Mouse (Mus musculus) lung, postnatal 14 days (tissue): ENCODE measurements around the gene Cdk17.

ENCODE experiments used
- DNase-seq: peaks from one replicate; pipeline ENCODE4 v3.0.0; 2021

The Cdk17 gene

DNA sequence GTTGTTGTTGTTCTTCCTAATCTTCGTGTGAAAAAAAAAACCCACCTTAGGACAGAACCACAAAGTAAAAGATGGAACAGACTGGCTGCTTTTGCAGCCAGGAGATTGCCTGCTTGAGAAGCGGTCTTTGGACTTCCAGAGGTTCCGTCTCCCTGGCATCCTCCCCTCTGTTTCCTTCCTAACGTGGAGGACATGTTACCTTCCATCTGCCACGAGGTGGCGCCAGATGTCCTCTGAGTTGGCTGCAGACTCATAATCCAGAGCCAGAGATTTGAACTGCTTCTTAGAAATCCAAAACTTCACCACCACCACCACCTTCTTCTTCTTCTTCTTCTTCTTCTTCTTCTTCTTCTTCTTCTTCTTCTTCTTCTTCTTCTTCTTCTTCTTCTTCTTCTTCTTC lies 131.2 kb downstream of the Cdk17 start:
- DNase-seq, result peak; percentile 93

DNA sequence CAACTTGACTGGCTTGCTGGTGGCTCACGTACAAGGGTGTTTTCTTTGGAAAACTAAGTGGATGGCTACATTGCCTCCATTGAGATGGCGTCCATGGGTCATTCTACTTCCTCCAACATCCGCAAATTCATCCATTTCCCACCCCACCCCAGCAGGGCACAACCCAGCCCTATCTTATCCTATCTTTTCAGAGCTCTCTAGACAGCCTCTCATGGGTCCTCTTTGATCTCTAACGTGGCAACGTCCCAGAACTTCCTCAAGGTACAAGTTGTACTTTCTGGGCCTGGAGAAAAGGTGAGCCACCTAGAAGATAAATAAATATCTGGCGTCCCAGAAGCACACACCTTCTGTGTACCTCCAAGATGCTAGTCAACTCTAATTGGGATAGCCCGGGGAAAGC lies 132.9 kb downstream of the Cdk17 start:
- DNase-seq, result peak; percentile 49

DNA sequence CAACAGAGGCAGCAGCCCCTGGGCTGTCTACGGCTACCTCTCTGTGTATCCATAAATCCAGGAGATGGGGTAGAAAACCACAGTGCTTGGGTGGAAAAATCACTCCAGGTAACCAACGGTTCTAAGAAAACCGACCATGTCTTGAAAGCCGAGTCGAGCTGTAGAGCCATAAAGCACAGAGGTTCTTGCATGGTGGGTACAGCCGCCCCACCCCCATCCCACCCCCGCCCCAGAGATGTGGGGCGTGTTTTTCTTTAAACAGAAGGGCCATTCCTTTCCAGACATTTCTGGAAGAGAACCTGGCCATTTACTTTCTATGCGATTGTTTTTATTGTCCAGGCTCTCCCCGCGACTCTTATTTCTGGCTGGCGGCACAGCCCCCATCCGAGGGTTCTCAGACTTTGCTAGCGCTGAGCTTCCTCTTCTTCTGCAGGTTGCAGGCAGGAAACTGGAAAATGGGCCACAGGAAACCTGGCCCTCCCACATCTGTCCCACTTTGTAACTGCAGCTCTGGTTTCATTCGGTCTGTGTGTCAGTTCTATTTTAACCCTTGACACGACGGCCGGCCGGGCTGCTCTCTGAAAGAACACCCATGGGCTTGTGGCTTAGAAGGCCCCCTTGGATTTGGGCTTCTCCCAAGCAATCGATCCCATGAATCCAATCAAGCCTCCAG lies 134.0 kb downstream of the Cdk17 start:
- DNase-seq, result no peak

DNA sequence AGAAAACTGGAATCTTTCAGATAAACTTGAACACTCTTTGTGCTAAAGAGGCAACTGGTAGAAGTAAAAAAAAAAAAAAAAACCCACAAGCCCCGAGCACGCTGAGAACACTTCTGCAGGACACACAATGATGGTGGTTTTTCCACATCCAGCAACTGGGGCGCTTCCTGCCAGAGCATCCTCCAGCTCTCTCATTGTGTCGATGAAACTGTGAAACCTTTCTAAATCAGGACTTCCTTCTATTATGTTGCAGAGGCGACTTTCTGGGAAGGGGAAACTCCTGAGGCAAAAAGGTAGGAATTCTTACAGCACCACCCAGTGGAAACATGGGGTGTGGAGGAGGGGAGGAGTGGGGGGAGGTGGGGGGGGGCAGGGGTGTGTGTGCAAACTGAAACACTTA lies 137.1 kb downstream of the Cdk17 start:
- DNase-seq, result no peak

DNA sequence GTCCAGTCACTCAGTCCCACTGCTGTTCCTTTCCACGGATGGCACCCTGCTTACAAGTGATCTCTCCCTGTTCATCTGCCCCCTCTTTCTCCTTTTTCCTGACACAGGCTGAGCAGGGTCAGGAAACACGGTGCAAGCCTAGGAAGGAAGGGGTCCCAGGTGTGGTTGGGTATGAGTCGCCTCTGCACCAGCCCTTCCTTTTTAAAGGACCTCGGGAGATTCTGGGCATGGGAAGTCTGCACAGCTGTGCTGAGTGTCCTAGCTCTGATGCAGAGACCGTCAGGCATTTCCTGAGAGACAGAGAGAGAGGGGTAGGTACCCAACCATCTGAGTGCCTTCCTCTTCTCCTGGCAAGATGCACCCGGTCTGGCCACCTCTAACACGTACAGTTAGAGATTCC lies 137.5 kb downstream of the Cdk17 start:
- DNase-seq, result no peak

DNA sequence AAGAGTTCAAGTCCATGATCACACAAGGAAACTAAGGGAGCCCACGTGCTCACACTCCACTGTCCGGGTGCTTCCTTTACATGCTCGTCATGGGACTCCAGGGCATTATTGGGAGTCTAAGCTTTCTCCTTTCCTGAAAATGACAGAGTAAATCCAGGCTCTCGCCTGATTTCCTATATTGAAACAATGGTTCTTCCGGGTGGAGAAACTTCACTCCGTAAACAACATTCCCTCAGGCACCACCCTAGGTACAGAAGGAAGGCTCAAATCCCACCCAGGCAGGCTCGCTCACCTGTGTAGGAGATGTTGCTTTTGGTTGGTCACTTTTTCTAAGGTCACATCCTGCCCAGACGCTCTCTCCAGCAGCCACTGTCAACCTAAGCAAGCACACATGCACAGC lies 141.2 kb downstream of the Cdk17 start:
- DNase-seq, result no peak

DNA sequence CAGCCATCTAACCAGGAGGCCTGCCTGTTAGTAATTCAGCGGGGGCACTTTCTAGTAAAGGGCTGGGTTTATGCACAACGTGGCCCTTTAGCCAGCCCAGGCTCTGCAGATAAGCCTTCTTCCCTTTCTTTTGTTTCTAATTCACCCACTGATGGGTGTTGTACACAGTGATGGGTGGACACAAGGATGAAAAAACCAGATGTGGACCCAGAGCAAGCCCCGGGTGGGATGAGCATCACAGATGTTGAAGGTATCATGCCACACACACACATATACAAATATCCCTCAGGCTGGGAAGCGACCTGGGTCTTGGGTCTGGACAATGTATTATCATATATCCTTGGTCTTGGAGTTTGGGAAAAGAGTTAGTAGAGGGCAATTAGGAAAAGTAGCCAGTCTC lies 142.6 kb downstream of the Cdk17 start:
- no peak for DNase-seq

DNA sequence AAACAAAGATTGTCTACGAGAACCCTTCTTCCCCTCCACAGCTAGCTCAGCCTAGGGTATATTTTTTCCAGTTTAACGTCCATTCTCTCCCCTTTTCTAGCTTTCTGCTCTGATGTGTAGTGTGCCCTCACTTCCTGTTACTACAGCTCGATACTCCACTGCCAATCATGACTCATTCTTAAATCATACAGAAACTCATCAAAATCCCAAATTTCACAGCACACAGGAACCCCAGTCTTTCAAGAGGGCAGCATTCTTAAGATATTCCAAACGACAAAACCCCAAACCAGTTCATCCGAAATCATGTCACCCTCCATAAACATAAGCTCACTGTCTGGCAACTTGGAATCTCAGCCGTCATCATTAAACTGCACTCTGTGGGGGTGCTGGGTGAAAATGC lies 145.3 kb downstream of the Cdk17 start:
- no peak for DNase-seq

DNA sequence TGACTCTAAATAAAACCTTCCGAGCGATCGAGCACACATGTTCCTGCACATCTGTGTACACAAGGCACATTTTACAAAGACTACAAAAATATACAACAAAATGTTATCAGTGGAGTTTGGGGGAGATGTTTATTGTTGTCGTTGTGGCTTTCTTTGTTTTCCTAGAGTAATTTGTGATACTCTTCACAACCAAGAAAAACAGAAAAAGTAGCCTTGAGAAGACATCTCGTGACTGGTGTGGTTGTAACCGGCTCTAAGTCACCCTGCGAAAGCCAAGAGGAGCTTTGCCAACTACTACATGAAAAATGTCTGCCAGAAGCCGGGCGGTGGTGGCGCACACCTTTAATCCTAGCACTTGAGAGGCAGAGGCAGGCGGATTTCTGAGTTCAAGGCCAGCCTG lies 145.7 kb downstream of the Cdk17 start:
- DNase-seq, result no peak

DNA sequence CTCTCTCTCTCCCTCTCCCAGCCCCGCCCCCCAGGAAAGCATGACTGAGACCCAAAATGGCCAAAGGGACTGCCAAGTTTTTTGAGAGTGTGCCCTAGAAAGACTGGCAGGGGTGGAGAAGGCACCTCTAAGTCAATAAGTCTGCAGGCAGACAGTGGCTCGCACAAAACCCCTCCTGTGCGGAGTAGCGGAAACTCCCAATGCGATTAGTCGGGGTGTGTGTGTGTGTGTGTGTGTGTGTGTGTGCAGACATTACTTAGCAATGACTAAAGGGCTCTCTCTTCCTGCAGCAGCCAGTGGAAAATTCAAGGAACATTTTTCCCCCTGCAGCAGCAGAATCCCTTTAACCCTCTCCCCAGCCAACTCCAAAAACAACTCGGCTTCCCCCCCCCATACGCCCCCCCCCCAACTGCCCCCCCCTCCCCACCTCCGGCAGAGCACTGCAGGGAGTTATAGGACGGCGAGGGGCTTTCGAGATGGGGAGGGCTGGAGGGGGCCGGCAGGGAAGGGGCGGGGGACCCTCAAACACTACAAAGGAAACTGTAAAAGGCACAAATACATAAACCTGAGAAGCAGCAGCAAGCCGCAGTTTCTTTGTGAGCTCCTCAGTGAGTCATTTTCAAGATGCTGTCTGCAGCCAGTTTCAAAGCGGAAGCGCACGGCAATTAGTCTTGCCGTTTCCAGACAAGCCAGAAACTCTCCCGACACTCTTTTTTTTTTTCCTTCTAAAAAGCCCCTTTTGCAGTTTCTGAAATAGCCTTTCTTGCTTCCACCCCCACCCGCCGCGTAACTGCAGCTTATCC lies 148.7 kb downstream of the Cdk17 start:
- peak; percentile 70 for DNase-seq

DNA sequence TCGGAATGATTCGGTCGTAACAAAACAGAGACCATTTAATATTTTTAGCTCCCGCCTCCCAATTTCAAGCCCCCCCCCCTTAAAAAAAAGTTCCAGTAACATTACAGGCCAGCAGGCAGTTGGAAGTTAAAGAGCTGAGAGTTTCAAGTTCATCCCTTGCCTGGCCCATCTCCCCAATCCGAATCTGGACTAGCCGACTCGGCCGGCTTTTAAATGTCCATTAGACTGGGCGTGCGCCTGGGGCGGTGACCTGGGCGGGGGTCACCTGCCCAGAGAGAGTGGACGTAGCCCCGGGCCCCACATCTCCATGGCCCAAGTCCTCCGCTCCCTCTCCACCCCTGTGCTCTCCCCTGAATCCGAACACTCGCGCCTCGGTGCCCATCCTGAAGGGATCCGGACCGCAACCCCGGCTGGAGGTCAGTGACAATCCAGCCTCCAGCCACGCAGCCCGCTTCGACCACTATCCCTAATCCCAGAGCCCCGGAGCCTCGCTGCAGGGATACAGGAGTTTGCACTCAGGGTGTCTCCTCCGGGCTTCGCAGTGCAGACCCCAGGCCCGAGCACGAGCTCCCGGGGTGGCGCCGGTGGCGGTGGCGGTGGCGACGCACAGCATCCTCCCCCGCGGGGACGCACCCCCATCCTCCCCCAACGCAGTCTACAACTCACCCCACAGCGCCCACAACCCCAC lies 149.4 kb downstream of the Cdk17 start:
- peak; percentile 49 for DNase-seq

DNA sequence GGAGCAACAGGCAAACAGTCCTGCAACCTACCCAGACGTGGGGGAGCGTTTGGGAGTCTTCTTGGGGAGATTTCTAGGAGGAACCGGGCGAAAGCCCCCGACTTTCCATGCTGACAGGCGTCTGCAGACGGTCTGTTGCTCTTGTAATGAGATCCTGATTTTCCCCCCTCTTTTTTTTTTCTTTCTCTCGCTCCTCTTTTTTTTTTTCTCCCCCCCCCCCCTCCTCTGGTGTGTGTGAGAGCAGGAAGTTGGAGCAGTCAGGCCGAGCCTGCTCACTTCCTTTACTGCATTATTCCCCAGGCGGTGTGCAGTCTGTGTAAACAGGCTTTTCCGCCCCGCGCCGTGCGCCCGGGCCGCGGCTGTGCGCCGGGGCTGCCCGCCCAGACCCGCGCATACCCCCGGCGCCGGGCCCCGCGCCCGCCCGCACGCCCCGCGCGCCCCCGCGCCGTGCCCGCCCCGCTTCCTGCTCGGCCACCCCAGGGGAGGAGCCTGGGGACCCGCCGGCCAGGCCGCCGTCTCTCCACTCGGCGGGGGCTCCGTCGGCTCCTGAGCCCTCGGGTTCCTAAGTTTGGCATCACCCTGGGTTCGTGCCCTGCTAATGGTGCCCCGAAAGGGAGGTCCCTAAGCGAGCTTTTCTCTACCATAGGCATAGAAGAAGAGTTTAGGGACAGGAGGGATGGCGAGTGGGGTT lies 150.2 kb downstream of the Cdk17 start, which contains the start of gene Elk3:
TSS of gene Elk3 (minus strand) at position 415 of the 691 bp plus-strand sequence.
- peak; percentile 74 for DNase-seq

DNA sequence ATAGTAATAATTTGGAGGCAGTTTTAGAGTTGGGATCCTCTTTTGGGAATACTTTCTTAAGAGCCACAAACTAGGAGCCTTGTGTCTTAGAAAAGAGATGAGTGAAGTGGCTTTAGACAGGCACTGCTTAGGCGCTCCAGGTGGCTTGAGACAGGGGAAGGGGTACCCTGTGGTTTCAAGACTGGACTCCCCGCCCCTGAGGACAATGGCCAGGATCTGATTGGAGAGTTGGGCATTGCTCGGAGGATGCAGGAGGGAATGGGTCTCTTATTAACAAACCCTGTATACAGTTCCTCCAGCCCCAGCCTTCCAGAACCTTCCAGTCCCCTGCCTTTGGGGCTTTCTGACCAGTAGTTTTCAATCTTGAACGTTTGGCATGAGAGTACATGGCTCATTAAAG lies 150.9 kb downstream of the Cdk17 start:
- no peak for DNase-seq
